Mouse (Mus musculus) hindbrain, embryonic 16.5 days (tissue): ENCODE measurements at regions not wholly inside any gene's neighbourhood (a gene's known extent, or its start where the extent isn't known, plus 50 kb on each side); places are given as distances from the start of the nearest gene placed in this dataset.

Source experiments
- ATAC-seq: fragments of 200-750 bp; cut with Nextera tagmentation; 2 replicates; pipeline ENCODE4 v1.8.0; 2017; ENCODE audit warnings: moderate TSS enrichment, moderate library complexity
- H3K27ac ChIP-seq: fragments of 300-500 bp; sonication (generic); 2 replicates; pipeline ENCODE4 v1.5.1; 2014; ENCODE audit warnings: low read depth, mild to moderate bottlenecking, control low read depth, low read length, moderate library complexity
- H3K27me3 ChIP-seq: fragments of 300-500 bp; sonication (generic); replicated peaks from 2 replicates; pipeline ENCODE4 v1.6.1; 2014; ENCODE audit warnings: low read length; ENCODE audit not compliant: control insufficient read depth, insufficient read depth
- H3K36me3 ChIP-seq: fragments of 300-500 bp; sonication (generic); 2 replicates; pipeline ENCODE4 v1.6.1; 2014; ENCODE audit warnings: mild to moderate bottlenecking, low read length, moderate library complexity, mixed read lengths; ENCODE audit not compliant: control insufficient read depth, insufficient read depth
- H3K4me1 ChIP-seq: fragments of 300-500 bp; sonication (generic); 2 replicates; pipeline ENCODE4 v1.6.1; 2014; ENCODE audit warnings: low read depth, low read length; ENCODE audit not compliant: control insufficient read depth, insufficient read depth
- H3K4me2 ChIP-seq: fragments of 300-500 bp; sonication (generic); 2 replicates; pipeline ENCODE4 v1.6.1; 2014; ENCODE audit warnings: mild to moderate bottlenecking, low read length, control low read depth, moderate library complexity
- H3K4me3 ChIP-seq: fragments of 300-500 bp; sonication (generic); 2 replicates; pipeline ENCODE4 v1.5.1; 2014; ENCODE audit warnings: mild to moderate bottlenecking, low read length, control low read depth, moderate library complexity
- H3K9ac ChIP-seq: fragments of 300-500 bp; sonication (generic); 2 replicates; pipeline ENCODE4 v1.6.1; 2014; ENCODE audit warnings: low read depth, mild to moderate bottlenecking, control low read depth, low read length, moderate library complexity
- H3K9me3 ChIP-seq: fragments of 300-500 bp; sonication (generic); 2 replicates; pipeline ENCODE4 v1.6.1; 2014; ENCODE audit warnings: mild to moderate bottlenecking, low read length, moderate library complexity; ENCODE audit not compliant: control insufficient read depth
- WGBS: fragments of 180-500 bp; shearing (Covaris S2); extraction: QIAGEN DNeasy Blood & Tissue Kit; methylation state at CpG from one replicate; pipeline ENCODE4 v1.1.7; 2014; 5-methylcytosine and 5-hydroxymethylcytosine counted together

- Histone ChIP-seq H3K36me3 (no peaks in the 10 kb centered on the region), H3K27ac (no peak overlapping the region), H3K4me2 (no peak overlapping the region), H3K4me3 (no peak overlapping the region), H3K4me1 (no peaks in the 10 kb centered on the region), H3K9me3 (no peaks in the 10 kb centered on the region), H3K9ac (no peak overlapping the region), H3K27me3 (no peaks in the 10 kb centered on the region)
- ATAC-seq: no peak
Observed at GRCm38 (mm10) chr6:117323301-117323700, 155.0 kb downstream of the Cxcl12 start.

GRCm38 (mm10) chr6:117323850-117324249 lies 155.5 kb downstream of the Cxcl12 start:
- H3K4me1 ChIP-seq: no peaks in the 10 kb centered on the region
- H3K27me3 ChIP-seq: no peaks in the 10 kb centered on the region
- H3K9ac ChIP-seq: no peak overlapping the region
- no peaks in the 10 kb centered on the region for H3K9me3 ChIP-seq
- no peak overlapping the region for H3K27ac ChIP-seq
- H3K4me2 ChIP-seq: no peak overlapping the region
- no peaks in the 10 kb centered on the region for H3K36me3 ChIP-seq
- no peak for ATAC-seq
- WGBS: 75% methylated on average over 3 of the region's 3 CpGs
- no peak overlapping the region for H3K4me3 ChIP-seq

GRCm38 (mm10) chr6:117326835-117327775 lies 158.8 kb downstream of the Cxcl12 start:
- ATAC-seq: no peak
- 31% methylated on average over 18 of the region's 18 CpGs for WGBS

GRCm38 (mm10) chr6:117329164-117329939 lies 161.0 kb downstream of the Cxcl12 start:
- WGBS: 79% methylated on average over 8 of the region's 8 CpGs
- no peaks in the 10 kb centered on the region for H3K4me1 ChIP-seq
- no peaks in the 10 kb centered on the region for H3K27me3 ChIP-seq
- no peak for ATAC-seq
- no peak overlapping the region for H3K9ac ChIP-seq
- no peak overlapping the region for H3K4me3 ChIP-seq
- H3K9me3 ChIP-seq: no peaks in the 10 kb centered on the region
- no peak overlapping the region for H3K4me2 ChIP-seq
- H3K27ac ChIP-seq: no peak overlapping the region
- H3K36me3 ChIP-seq: no peaks in the 10 kb centered on the region

More at GRCm38 (mm10) chr6:117326835-117327775, 158.8 kb downstream of the Cxcl12 start:
- Histone ChIP-seq H3K4me2 (no peak overlapping the region), H3K9ac (no peak overlapping the region), H3K36me3 (no peaks in the 10 kb centered on the region), H3K4me3 (no peak overlapping the region), H3K27me3 (no peaks in the 10 kb centered on the region), H3K4me1 (no peaks in the 10 kb centered on the region), H3K27ac (no peak overlapping the region), H3K9me3 (no peaks in the 10 kb centered on the region)

GRCm38 (mm10) chr6:117330198-117330597 lies 161.9 kb downstream of the Cxcl12 start:
- Histone ChIP-seq H3K9ac (no peak overlapping the region), H3K27me3 (no peaks in the 10 kb centered on the region), H3K4me2 (no peak overlapping the region), H3K27ac (no peak overlapping the region), H3K4me1 (no peaks in the 10 kb centered on the region), H3K36me3 (no peaks in the 10 kb centered on the region), H3K9me3 (no peaks in the 10 kb centered on the region), H3K4me3 (no peak overlapping the region)
- 84% methylated on average over 6 of the region's 6 CpGs for WGBS
- ATAC-seq: no peak

GRCm38 (mm10) chr6:117330726-117331360 lies 162.5 kb downstream of the Cxcl12 start:
- no peaks in the 10 kb centered on the region for H3K36me3 ChIP-seq
- no peak overlapping the region for H3K27ac ChIP-seq
- H3K9ac ChIP-seq: no peak overlapping the region
- no peak for ATAC-seq
- no peak overlapping the region for H3K4me2 ChIP-seq
- no peaks in the 10 kb centered on the region for H3K27me3 ChIP-seq
- H3K9me3 ChIP-seq: no peaks in the 10 kb centered on the region
- WGBS: 27% methylated on average over 5 of the region's 5 CpGs
- no peaks in the 10 kb centered on the region for H3K4me1 ChIP-seq
- no peak overlapping the region for H3K4me3 ChIP-seq

GRCm38 (mm10) chr6:117332641-117333040 lies 164.3 kb downstream of the Cxcl12 start:
- H3K9me3 ChIP-seq: no peaks in the 10 kb centered on the region
- 56% methylated on average over 6 of the region's 6 CpGs for WGBS
- H3K4me1 ChIP-seq: no peaks in the 10 kb centered on the region
- H3K4me2 ChIP-seq: no peak overlapping the region
- H3K27me3 ChIP-seq: no peaks in the 10 kb centered on the region
- ATAC-seq: no peak
- H3K9ac ChIP-seq: no peak overlapping the region
- no peak overlapping the region for H3K27ac ChIP-seq
- no peaks in the 10 kb centered on the region for H3K36me3 ChIP-seq
- H3K4me3 ChIP-seq: no peak overlapping the region

- 91% methylated on average over 3 of the region's 3 CpGs for WGBS
- no peak for ATAC-seq
- H3K27me3 ChIP-seq: no peaks in the 10 kb centered on the region
- H3K4me3 ChIP-seq: no peak overlapping the region
- H3K4me1 ChIP-seq: no peaks in the 10 kb centered on the region
- no peak overlapping the region for H3K9ac ChIP-seq
- no peaks in the 10 kb centered on the region for H3K36me3 ChIP-seq
- H3K9me3 ChIP-seq: no peaks in the 10 kb centered on the region
- H3K4me2 ChIP-seq: no peak overlapping the region
- H3K27ac ChIP-seq: no peak overlapping the region
Observed at GRCm38 (mm10) chr6:117342123-117342522, 173.8 kb downstream of the Cxcl12 start.

- Histone ChIP-seq H3K27me3 (no peaks in the 10 kb centered on the region), H3K9me3 (no peaks in the 10 kb centered on the region), H3K36me3 (no peaks in the 10 kb centered on the region), H3K4me2 (no peak overlapping the region), H3K4me3 (no peak overlapping the region), H3K27ac (no peak overlapping the region), H3K4me1 (no peaks in the 10 kb centered on the region), H3K9ac (no peak overlapping the region)
- WGBS: 89% methylated on average over 1 of the region's 1 CpGs
- ATAC-seq: no peak
Observed at GRCm38 (mm10) chr6:117347356-117347755, 179.0 kb downstream of the Cxcl12 start.
